Mouse (Mus musculus): ENCODE measurements around the gene Ccdc103. TPM values are rescaled to one million over a fixed set of nuclear protein-coding genes. Genes with fewer than 3 reads are reported as not detected.

Ccdc103 gene
- polyA plus RNA-seq (2011; ENCODE audit: insufficient read length, low read depth, missing spikeins), result 0.49 and 0.73 TPM in 2 replicates

GRCm38 (mm10) chr11:102880585-102881313, at the start of gene Ccdc103, which contains the start of gene Eftud2:
Gene Ccdc103, plus strand, starts transcription at chr11:102881204.
Gene Eftud2, minus strand, starts transcription at chr11:102880985.
- Histone ChIP-seq H3K27ac (ENCODE audit: insufficient read depth, low read length) (peak within 1 kb of the TSS; percentile 56), H3K4me3 (ENCODE audit: insufficient read depth, low read length) (peak within 1 kb of the TSS; percentile 92), H3K4me1 (ENCODE audit: control insufficient read depth, insufficient read depth, low read length) (peaks cover 5% of the 10 kb centered on the region)
- TF ChIP-seq POLR2A (IDR thresholded peaks at IDR 0.05; ENCODE audit: low read depth, low read length) (peak; percentile 76), CTCF (IDR thresholded peaks at IDR 0.05; ENCODE audit: borderline replicate concordance, insufficient read depth, low read length) (no peak)

DNA sequence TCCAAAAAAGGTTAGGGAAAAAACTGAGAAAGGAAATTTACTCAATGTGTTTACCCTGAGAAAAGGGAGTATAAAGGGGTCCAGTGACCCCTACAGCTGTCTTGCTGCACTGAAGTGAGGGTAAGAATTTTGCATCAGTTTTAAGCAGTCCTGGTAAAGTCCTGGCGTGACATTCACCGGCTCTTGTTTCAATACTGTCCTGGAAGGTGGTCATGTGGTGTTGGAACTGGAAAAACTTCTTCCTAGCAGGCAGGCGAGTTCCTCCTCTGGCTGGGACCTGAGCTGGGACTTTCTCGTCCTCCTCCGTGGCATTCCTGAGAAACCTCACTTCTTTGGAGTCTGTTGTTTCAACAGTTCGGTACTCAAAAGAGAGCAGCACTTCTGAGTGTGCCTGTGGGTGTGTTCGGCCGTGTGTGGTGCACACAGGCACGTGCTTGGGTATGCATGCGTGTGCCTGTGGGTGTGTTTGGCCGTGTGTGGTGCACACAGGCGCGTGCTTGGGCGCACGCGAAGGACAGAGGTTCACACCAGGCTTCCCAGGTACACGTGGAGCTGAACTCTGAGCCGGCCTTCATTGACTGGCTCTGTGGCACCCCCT, 48.2 kb upstream of the Ccdc103 start:
- TF ChIP-seq CTCF (IDR thresholded peaks at IDR 0.05; ENCODE audit: borderline replicate concordance, insufficient read depth, low read length) (no peak), POLR2A (IDR thresholded peaks at IDR 0.05; ENCODE audit: low read depth, low read length) (no peak)
- Histone ChIP-seq H3K4me3 (ENCODE audit: insufficient read depth, low read length) (no peak overlapping the region), H3K4me1 (ENCODE audit: control insufficient read depth, insufficient read depth, low read length) (no peaks in the 10 kb centered on the region), H3K27ac (ENCODE audit: insufficient read depth, low read length) (no peak overlapping the region)

GRCm38 (mm10) chr11:102834219-102834618, 46.8 kb upstream of the Ccdc103 start:
- TF ChIP-seq CTCF (IDR thresholded peaks at IDR 0.05; ENCODE audit: borderline replicate concordance, insufficient read depth, low read length), result no peak
- no peak for TF ChIP-seq POLR2A (IDR thresholded peaks at IDR 0.05; ENCODE audit: low read depth, low read length)
- H3K4me1 ChIP-seq (ENCODE audit: control insufficient read depth, insufficient read depth, low read length), result no peaks in the 10 kb centered on the region
- H3K27ac ChIP-seq (ENCODE audit: insufficient read depth, low read length), result no peak overlapping the region
- no peak overlapping the region for H3K4me3 ChIP-seq (ENCODE audit: insufficient read depth, low read length)

DNA sequence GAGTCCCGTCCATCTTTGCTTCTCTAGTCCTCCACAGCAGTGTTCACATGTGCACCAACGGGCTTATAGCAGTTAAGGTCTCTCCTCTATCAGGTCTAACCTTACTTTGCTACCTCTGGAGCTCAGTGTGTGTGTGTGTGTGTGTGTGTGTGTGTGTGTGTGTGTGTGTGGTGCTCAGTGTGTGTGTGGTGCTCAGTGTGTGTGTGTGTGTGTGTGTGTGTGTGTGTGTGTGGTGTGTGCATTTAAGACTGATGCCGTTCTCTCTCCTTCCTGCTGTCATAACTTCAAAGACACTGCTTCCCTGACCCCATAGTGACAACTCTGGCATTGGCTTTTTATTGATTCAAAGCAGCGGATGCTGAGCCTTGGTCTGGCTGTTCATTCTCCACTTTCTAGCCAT, 45.5 kb upstream of the Ccdc103 start, which contains the start of gene Higd1b:
Higd1b (plus strand) TSS at position 301 of the 400 bp plus-strand sequence.
- no peak within 1 kb of the TSS for H3K27ac ChIP-seq (ENCODE audit: insufficient read depth, low read length)
- H3K4me3 ChIP-seq (ENCODE audit: insufficient read depth, low read length), result no peak within 1 kb of the TSS
- H3K4me1 ChIP-seq (ENCODE audit: control insufficient read depth, insufficient read depth, low read length), result no peaks in the 10 kb centered on the region
- no peak for TF ChIP-seq CTCF (IDR thresholded peaks at IDR 0.05; ENCODE audit: borderline replicate concordance, insufficient read depth, low read length)
- TF ChIP-seq POLR2A (IDR thresholded peaks at IDR 0.05; ENCODE audit: low read depth, low read length), result no peak

DNA sequence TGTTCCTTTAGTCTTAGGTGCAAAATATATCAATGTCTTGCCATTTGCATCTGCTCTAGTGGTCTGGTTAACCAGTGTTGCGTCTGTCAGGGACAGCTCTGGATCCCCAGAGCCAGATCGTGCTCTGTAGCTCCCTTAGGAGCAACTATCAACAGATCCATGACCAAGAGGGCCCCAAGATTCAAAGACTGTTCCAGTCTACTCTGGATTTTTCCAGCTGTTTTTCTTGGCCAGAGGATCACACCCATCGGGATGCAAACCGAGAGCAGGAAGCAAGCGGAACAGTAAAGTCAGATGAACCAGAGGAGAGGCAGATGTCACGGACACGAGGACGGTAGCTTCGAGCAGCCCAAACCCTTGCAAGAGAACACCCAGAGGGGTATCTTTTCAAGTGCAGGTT, 44.9 kb upstream of the Ccdc103 start:
- H3K27ac ChIP-seq (ENCODE audit: insufficient read depth, low read length), result no peak overlapping the region
- TF ChIP-seq POLR2A (IDR thresholded peaks at IDR 0.05; ENCODE audit: low read depth, low read length) (no peak), CTCF (IDR thresholded peaks at IDR 0.05; ENCODE audit: borderline replicate concordance, insufficient read depth, low read length) (no peak)
- no peaks in the 10 kb centered on the region for H3K4me1 ChIP-seq (ENCODE audit: control insufficient read depth, insufficient read depth, low read length)
- no peak overlapping the region for H3K4me3 ChIP-seq (ENCODE audit: insufficient read depth, low read length)

DNA sequence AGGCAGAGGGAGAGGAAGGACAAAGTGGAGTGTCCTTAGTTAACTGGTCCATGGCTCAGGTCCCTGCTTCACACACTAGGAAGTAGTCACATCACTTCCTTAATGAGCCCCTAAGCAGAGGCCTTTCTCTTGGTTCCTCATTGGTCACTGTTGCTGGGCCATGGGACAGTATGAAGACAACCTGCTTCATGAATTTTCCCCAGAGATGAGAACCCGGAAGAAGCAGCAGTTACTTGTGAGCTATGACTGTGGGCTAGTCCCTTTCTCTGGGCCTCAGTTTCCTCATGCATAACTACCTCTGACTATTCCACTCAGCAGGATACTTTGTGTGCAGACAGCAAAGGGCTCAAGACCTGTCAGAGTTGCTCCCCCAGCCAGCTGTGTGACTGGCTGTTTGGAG, 43.6 kb upstream of the Ccdc103 start:
- Histone ChIP-seq H3K4me1 (ENCODE audit: control insufficient read depth, insufficient read depth, low read length) (no peaks in the 10 kb centered on the region), H3K4me3 (ENCODE audit: insufficient read depth, low read length) (no peak overlapping the region), H3K27ac (ENCODE audit: insufficient read depth, low read length) (no peak overlapping the region)
- TF ChIP-seq CTCF (IDR thresholded peaks at IDR 0.05; ENCODE audit: borderline replicate concordance, insufficient read depth, low read length), result no peak
- no peak for TF ChIP-seq POLR2A (IDR thresholded peaks at IDR 0.05; ENCODE audit: low read depth, low read length)

DNA sequence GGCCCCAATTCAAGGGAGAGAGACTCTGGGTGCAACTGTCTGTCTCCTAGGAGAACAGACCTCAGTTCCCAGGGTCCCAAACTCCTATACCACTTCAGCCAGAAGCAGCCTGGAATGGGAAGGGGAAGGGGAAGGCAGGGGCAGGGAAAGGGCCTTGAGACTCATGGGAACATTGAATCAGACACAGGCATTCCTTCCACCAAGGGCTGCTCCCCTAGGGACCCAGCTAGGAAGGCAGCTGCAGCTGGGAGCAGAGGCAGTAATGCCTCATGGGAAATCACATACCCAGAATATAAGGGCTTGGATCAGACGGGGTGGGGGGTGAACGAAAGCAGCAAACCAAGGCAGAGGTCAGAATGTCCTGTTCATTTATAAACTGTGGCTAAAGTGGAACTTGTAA, 42.9 kb upstream of the Ccdc103 start:
- TF ChIP-seq POLR2A (IDR thresholded peaks at IDR 0.05; ENCODE audit: low read depth, low read length) (no peak), CTCF (IDR thresholded peaks at IDR 0.05; ENCODE audit: borderline replicate concordance, insufficient read depth, low read length) (no peak)
- H3K27ac ChIP-seq (ENCODE audit: insufficient read depth, low read length), result no peak overlapping the region
- no peak overlapping the region for H3K4me3 ChIP-seq (ENCODE audit: insufficient read depth, low read length)
- no peaks in the 10 kb centered on the region for H3K4me1 ChIP-seq (ENCODE audit: control insufficient read depth, insufficient read depth, low read length)

GRCm38 (mm10) chr11:102838616-102839150, 42.3 kb upstream of the Ccdc103 start:
- Histone ChIP-seq H3K4me1 (ENCODE audit: control insufficient read depth, insufficient read depth, low read length) (no peaks in the 10 kb centered on the region), H3K4me3 (ENCODE audit: insufficient read depth, low read length) (no peak overlapping the region), H3K27ac (ENCODE audit: insufficient read depth, low read length) (no peak overlapping the region)
- TF ChIP-seq CTCF (IDR thresholded peaks at IDR 0.05; ENCODE audit: borderline replicate concordance, insufficient read depth, low read length) (no peak), POLR2A (IDR thresholded peaks at IDR 0.05; ENCODE audit: low read depth, low read length) (no peak)

- TF ChIP-seq POLR2A (IDR thresholded peaks at IDR 0.05; ENCODE audit: low read depth, low read length) (no peak), CTCF (IDR thresholded peaks at IDR 0.05; ENCODE audit: borderline replicate concordance, insufficient read depth, low read length) (no peak)
- H3K4me1 ChIP-seq (ENCODE audit: control insufficient read depth, insufficient read depth, low read length), result no peaks in the 10 kb centered on the region
- no peak overlapping the region for H3K4me3 ChIP-seq (ENCODE audit: insufficient read depth, low read length)
- H3K27ac ChIP-seq (ENCODE audit: insufficient read depth, low read length), result no peak overlapping the region
Observed at GRCm38 (mm10) chr11:102845926-102846325, 35.1 kb upstream of the Ccdc103 start.

DNA sequence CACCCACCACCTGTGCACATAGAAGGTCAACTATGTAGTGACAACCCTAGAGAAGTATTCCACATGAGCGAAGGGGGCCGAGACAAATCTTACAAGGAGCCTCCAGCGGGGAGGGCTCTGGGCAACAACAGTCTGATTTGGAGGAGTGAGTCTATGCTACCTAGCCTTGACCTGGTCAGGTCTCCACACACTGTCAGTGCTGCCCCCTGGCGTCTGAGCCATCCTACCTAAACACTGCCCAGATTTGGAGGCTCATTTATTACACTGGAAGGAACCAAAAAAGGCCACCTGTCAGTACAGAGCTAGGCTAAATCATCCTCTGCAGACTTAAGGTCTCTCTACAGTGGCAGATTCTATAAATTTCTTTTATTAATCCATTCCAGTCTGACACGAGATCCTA, 29.1 kb upstream of the Ccdc103 start:
- peak; percentile 83 for TF ChIP-seq CTCF (IDR thresholded peaks at IDR 0.05; ENCODE audit: borderline replicate concordance, insufficient read depth, low read length)
- no peak for TF ChIP-seq POLR2A (IDR thresholded peaks at IDR 0.05; ENCODE audit: low read depth, low read length)
- Histone ChIP-seq H3K4me1 (ENCODE audit: control insufficient read depth, insufficient read depth, low read length) (no peaks in the 10 kb centered on the region), H3K27ac (ENCODE audit: insufficient read depth, low read length) (no peak overlapping the region), H3K4me3 (ENCODE audit: insufficient read depth, low read length) (no peak overlapping the region)
